Mouse (Mus musculus) B cell, adult (primary cell): ENCODE data around the gene Ccdc154. TPM values are rescaled to one million over a fixed set of nuclear protein-coding genes. Genes with fewer than 3 reads are reported as not detected.

ENCODE experiments used
- total RNA-seq: library from RNA; stranded (reverse); gene quantifications from 4 replicates; pipeline ENCODE4 v1.2.4, GENCODE M21; 2023; ENCODE audit not compliant: inconsistent age

Gene Ccdc154
- 0.29 to 0.42 TPM (median 0.36 TPM) in 3 of 4 replicates, not detected in the other for total RNA-seq

GRCm38 (mm10) chr17:25162161-25162560 lies at the start of gene Ccdc154:
Gene Ccdc154, plus strand, starts transcription at chr17:25162461.

GRCm38 (mm10) chr17:25115664-25116432 lies 46.4 kb upstream of the Ccdc154 start, which contains the start of gene Telo2:
Gene Telo2, minus strand, starts transcription at chr17:25115967.

GRCm38 (mm10) chr17:25120406-25120805 lies 41.9 kb upstream of the Ccdc154 start, which contains the start of gene Ptx4:
Gene Ptx4, plus strand, starts transcription at chr17:25120760.

GRCm38 (mm10) chr17:25133275-25133698 lies 29.0 kb upstream of the Ccdc154 start, which contains the start of gene Clcn7:
Gene Clcn7, plus strand, starts transcription at chr17:25133391.

GRCm38 (mm10) chr17:25175411-25175810 lies 13.2 kb downstream of the Ccdc154 start, which contains the start of gene Gm38655:
Gene Gm38655, minus strand, starts transcription at chr17:25175471.

GRCm38 (mm10) chr17:25184129-25184691 lies 21.9 kb downstream of the Ccdc154 start, which contains the start of gene BC003965:
Gene BC003965, plus strand, starts transcription at chr17:25184554.

GRCm38 (mm10) chr17:25188150-25189031 lies 26.1 kb downstream of the Ccdc154 start, which contains the start of gene Unkl:
Gene Unkl, plus strand, starts transcription at chr17:25188397.

Other genes with a start within 250 kb of the Ccdc154 start
- 200 to 220 TPM (median 218 TPM) in 4 replicates for gene Mapk8ip3, start 225.5 kb upstream of the Ccdc154 start, total RNA-seq
- gene Jpt2, start 201.8 kb upstream of the Ccdc154 start, total RNA-seq: 28.7 to 38.2 TPM (median 33.4 TPM) in 4 replicates
- 38.2 to 47.6 TPM (median 41.7 TPM) in 4 replicates for gene Cramp1l, start 146.7 kb upstream of the Ccdc154 start, total RNA-seq
- gene Ift140, start 146.4 kb upstream of the Ccdc154 start, total RNA-seq: 66.0 to 71.9 TPM (median 68.3 TPM) in 4 replicates
- gene Tmem204, start 78.9 kb upstream of the Ccdc154 start, total RNA-seq: not detected in 4 replicates
- 30.5 to 38.6 TPM (median 33.5 TPM) in 4 replicates for gene Telo2, start 46.5 kb upstream of the Ccdc154 start, total RNA-seq
- gene Ptx4, start 41.7 kb upstream of the Ccdc154 start, total RNA-seq: not detected in 4 replicates
- 41.6 to 51.0 TPM (median 43.7 TPM) in 4 replicates for gene Clcn7, start 29.1 kb upstream of the Ccdc154 start, total RNA-seq
- gene Gm38655, start 13.0 kb downstream of the Ccdc154 start, total RNA-seq: not detected in 4 replicates
- 14.1 to 16.3 TPM (median 14.7 TPM) in 4 replicates for gene BC003965, start 22.1 kb downstream of the Ccdc154 start, total RNA-seq
- 34.3 to 40.5 TPM (median 35.6 TPM) in 4 replicates for gene Unkl, start 25.9 kb downstream of the Ccdc154 start, total RNA-seq
- 23.3 to 29.1 TPM (median 27.6 TPM) in 4 replicates for gene Gnptg, start 77.7 kb downstream of the Ccdc154 start, total RNA-seq
- gene Tsr3, start 77.7 kb downstream of the Ccdc154 start, total RNA-seq: 14.8 to 19.8 TPM (median 15.4 TPM) in 4 replicates
- 0.54 to 2.4 TPM (median 1.2 TPM) in 4 replicates for gene Baiap3, start 93.9 kb downstream of the Ccdc154 start, total RNA-seq
- 423 to 464 TPM (median 442 TPM) in 4 replicates for gene Ube2i, start 112.2 kb downstream of the Ccdc154 start, total RNA-seq
- gene Prss34, start 135.9 kb downstream of the Ccdc154 start, total RNA-seq: not detected in 4 replicates
- gene Prss28, start 146.2 kb downstream of the Ccdc154 start, total RNA-seq: not detected in 4 replicates
- gene Prss29, start 156.2 kb downstream of the Ccdc154 start, total RNA-seq: not detected in 4 replicates
- gene Tpsab1, start 183.1 kb downstream of the Ccdc154 start, total RNA-seq: not detected in 4 replicates
- gene Tpsb2, start 203.8 kb downstream of the Ccdc154 start, total RNA-seq: not detected in 4 replicates
- gene Tpsg1, start 206.8 kb downstream of the Ccdc154 start, total RNA-seq: not detected in 4 replicates